Mouse (Mus musculus) thymus, adult 2 months (tissue): ENCODE measurements at regions not wholly inside any gene's neighbourhood (a gene's known extent, or its start where the extent isn't known, plus 50 kb on each side); places are given as distances from the start of the nearest gene placed in this dataset.

ENCODE experiments used
- CTCF ChIP-seq: fragments of 200-500 bp; IDR thresholded peaks from 2 replicates; pipeline ENCODE4 v1.5.1; 2012; ENCODE audit warnings: mild to moderate bottlenecking, control low read depth, low read length, moderate library complexity, borderline replicate concordance; ENCODE audit not compliant: control insufficient read depth, poor library complexity, insufficient read depth; ENCODE audit errors: extremely low read depth
- POLR2A ChIP-seq: fragments of 200-500 bp; IDR thresholded peaks from 2 replicates; pipeline ENCODE4 v1.6.1; 2012; ENCODE audit warnings: mild to moderate bottlenecking, low read length, control low read depth, moderate library complexity; ENCODE audit not compliant: control insufficient read depth, poor library complexity, insufficient read depth; ENCODE audit errors: extremely low read depth

- no peak for TF ChIP-seq CTCF
- TF ChIP-seq POLR2A = no peak
These were observed 732.9 kb upstream of the 2610301B20Rik start for GRCm38 (mm10) chr4:10141238-10141934.
